Mouse (Mus musculus): ENCODE data around the gene Sprn.

GRCm38 (mm10) chr7:140135106-140135770, 19.4 kb downstream of the Sprn start:
- TF ChIP-seq EP300 (IDR thresholded peaks at IDR 0.05) (no peak), CTCF (IDR thresholded peaks at IDR 0.05) (no peak)
